Mouse (Mus musculus): ENCODE data around the gene Gm5269.

GRCm38 (mm10) chr1:45925500-45926392, 35.7 kb upstream of the Gm5269 start:
- 0 out of 2 replicates have a peak, but pooled peaks have one; percentile 13 for TF ChIP-seq CTCF (IDR thresholded peaks at IDR 0.05; ENCODE audit: low read depth)
- TF ChIP-seq EP300 (IDR thresholded peaks at IDR 0.05; ENCODE audit: low read depth) = no peak

All from liver, embryonic 14.5 days (tissue).